Mouse (Mus musculus) liver, adult 2 months (tissue): Measurements from ENCODE around the gene Ralgps1. TPM values are rescaled to one million over a fixed set of nuclear protein-coding genes. Genes with fewer than 3 reads are reported as not detected.

Experiments
- DNase-seq: peaks from one replicate; pipeline ENCODE4 v3.0.0-alpha.2; 2011; ENCODE audit warnings: low read depth, low spot score; ENCODE audit errors: extremely low read depth
- H3K27ac ChIP-seq: fragments of 200-500 bp; replicated peaks from 2 replicates; pipeline ENCODE4 v1.5.1; 2012; ENCODE audit warnings: low read depth, mild to moderate bottlenecking, control low read depth, inconsistent platforms, low read length; ENCODE audit not compliant: insufficient read depth
- H3K27me3 ChIP-seq: fragments of 200-500 bp; 2 replicates; pipeline ENCODE4 v1.6.1; 2012; ENCODE audit warnings: mild to moderate bottlenecking, moderate library complexity, low read length, inconsistent platforms; ENCODE audit not compliant: control insufficient read depth, insufficient read depth
- H3K36me3 ChIP-seq: fragments of 200-500 bp; 2 replicates; pipeline ENCODE4 v1.6.1; 2012; ENCODE audit warnings: low read length, inconsistent platforms; ENCODE audit not compliant: control insufficient read depth, insufficient read depth
- H3K4me1 ChIP-seq: fragments of 200-500 bp; 2 replicates; pipeline ENCODE4 v1.6.1; 2011; ENCODE audit warnings: low read length; ENCODE audit not compliant: control insufficient read depth, insufficient read depth
- H3K4me3 ChIP-seq: fragments of 200-500 bp; 2 replicates; pipeline ENCODE4 v1.5.1; 2011; ENCODE audit warnings: low read depth, mild to moderate bottlenecking, control low read depth, low read length, moderate library complexity; ENCODE audit not compliant: insufficient read depth
- H3K79me2 ChIP-seq: fragments of 200-500 bp; 2 replicates; pipeline ENCODE4 v1.6.1; 2012; ENCODE audit warnings: inconsistent platforms, mild to moderate bottlenecking, low read length, moderate library complexity; ENCODE audit not compliant: control insufficient read depth, insufficient read depth
- H3K9ac ChIP-seq: fragments of 200-500 bp; 2 replicates; pipeline ENCODE4 v1.6.1; 2012; ENCODE audit warnings: low read depth, mild to moderate bottlenecking, control low read depth, inconsistent platforms, low read length
- CTCF ChIP-seq: fragments of 200-500 bp; IDR thresholded peaks from 2 replicates; pipeline ENCODE4 v1.5.1; 2011; ENCODE audit warnings: low read depth, low read length, control low read depth
- POLR2A ChIP-seq: fragments of 200-500 bp; IDR thresholded peaks from 2 replicates; pipeline ENCODE4 v1.6.1; 2011; ENCODE audit warnings: low read length, control low read depth; ENCODE audit not compliant: insufficient read depth; ENCODE audit errors: extremely low read depth
- WGBS: fragments of 180-500 bp; shearing (Covaris S2); methylation state at CpG from one replicate; pipeline ENCODE4 v1.1.7; 2018; 5-methylcytosine and 5-hydroxymethylcytosine counted together
- polyA plus RNA-seq: library from polyadenylated mRNA; depleted of rRNA; stranded (reverse); fragments of >200 nt; gene quantifications from 2 replicates; pipeline ENCODE4 v1.2.3, GENCODE M21; 2012
- total RNA-seq: library from RNA; depleted of rRNA; stranded (reverse); fragments of >200 nt; gene quantifications from 2 replicates; pipeline ENCODE4 v1.2.3, GENCODE M21; 2014

Ralgps1 gene
- total and polyA plus RNA-seq, 2 experiments, result 2.6 to 3.3 TPM

GRCm38 (mm10) chr2:33230701-33231100, 140.6 kb downstream of the Ralgps1 start:
- Histone ChIP-seq H3K27me3 (no peaks in the 10 kb centered on the region), H3K4me1 (peaks cover 4% of the 10 kb centered on the region; the same call in 1 of the 2 replicates), H3K27ac (no peak overlapping the region), H3K4me3 (no peak overlapping the region), H3K36me3 (no peaks in the 10 kb centered on the region), H3K9ac (no peak overlapping the region), H3K79me2 (no peaks in the 10 kb centered on the region)
- WGBS, result 54% methylated on average over 10 of the region's 10 CpGs
- DNase-seq, result no peak
- TF ChIP-seq CTCF, result no peak
- TF ChIP-seq POLR2A, result no peak

GRCm38 (mm10) chr2:33228551-33228950, 142.7 kb downstream of the Ralgps1 start:
- no peak overlapping the region for H3K9ac ChIP-seq
- no peak overlapping the region for H3K4me3 ChIP-seq
- peak; percentile 79 for DNase-seq
- no peaks in the 10 kb centered on the region for H3K27me3 ChIP-seq
- H3K79me2 ChIP-seq, result no peaks in the 10 kb centered on the region
- H3K27ac ChIP-seq, result no peak overlapping the region
- no peaks in the 10 kb centered on the region for H3K36me3 ChIP-seq
- TF ChIP-seq POLR2A, result no peak
- TF ChIP-seq CTCF, result no peak
- H3K4me1 ChIP-seq, result peaks cover 13% of the 10 kb centered on the region
- WGBS, result 65% methylated on average over 15 of the region's 15 CpGs

GRCm38 (mm10) chr2:33228077-33228476, 143.2 kb downstream of the Ralgps1 start:
- H3K27me3 ChIP-seq, result no peaks in the 10 kb centered on the region
- H3K9ac ChIP-seq, result no peak overlapping the region
- H3K36me3 ChIP-seq, result no peaks in the 10 kb centered on the region
- no peak overlapping the region for H3K4me3 ChIP-seq
- peaks cover 13% of the 10 kb centered on the region for H3K4me1 ChIP-seq
- WGBS, result 90% methylated on average over 11 of the region's 11 CpGs
- TF ChIP-seq POLR2A, result no peak
- no peak for TF ChIP-seq CTCF
- no peak overlapping the region for H3K27ac ChIP-seq
- H3K79me2 ChIP-seq, result no peaks in the 10 kb centered on the region
- DNase-seq, result no peak

GRCm38 (mm10) chr2:33225921-33226320, 145.4 kb downstream of the Ralgps1 start:
- Histone ChIP-seq H3K4me1 (peaks cover 13% of the 10 kb centered on the region), H3K27ac (no peak overlapping the region), H3K27me3 (no peaks in the 10 kb centered on the region), H3K9ac (no peak overlapping the region), H3K79me2 (no peaks in the 10 kb centered on the region), H3K4me3 (no peak overlapping the region), H3K36me3 (no peaks in the 10 kb centered on the region)
- no peak for TF ChIP-seq CTCF
- WGBS, result 95% methylated on average over 7 of the region's 7 CpGs
- no peak for DNase-seq

- no peak for DNase-seq
- no peak overlapping the region for H3K9ac ChIP-seq
- H3K36me3 ChIP-seq, result no peaks in the 10 kb centered on the region
- H3K79me2 ChIP-seq, result no peaks in the 10 kb centered on the region
- no peaks in the 10 kb centered on the region for H3K27me3 ChIP-seq
- peaks cover 13% of the 10 kb centered on the region for H3K4me1 ChIP-seq
- no peak overlapping the region for H3K27ac ChIP-seq
- TF ChIP-seq POLR2A, result no peak
- no peak for TF ChIP-seq CTCF
- 75% methylated on average over 10 of the region's 10 CpGs for WGBS
- no peak overlapping the region for H3K4me3 ChIP-seq
Observed at GRCm38 (mm10) chr2:33223656-33224358, 147.5 kb downstream of the Ralgps1 start.

GRCm38 (mm10) chr2:33222480-33222879, 148.8 kb downstream of the Ralgps1 start:
- no peak for DNase-seq
- no peaks in the 10 kb centered on the region for H3K79me2 ChIP-seq
- H3K4me3 ChIP-seq, result no peak overlapping the region
- H3K4me1 ChIP-seq, result peaks cover 9% of the 10 kb centered on the region
- no peak overlapping the region for H3K27ac ChIP-seq
- H3K27me3 ChIP-seq, result no peaks in the 10 kb centered on the region
- H3K36me3 ChIP-seq, result no peaks in the 10 kb centered on the region
- TF ChIP-seq POLR2A (no peak), CTCF (no peak)
- H3K9ac ChIP-seq, result no peak overlapping the region
- WGBS, result 84% methylated on average over 6 of the region's 6 CpGs
